Mouse (Mus musculus) left cerebral cortex, postnatal 25 days (tissue): ENCODE data around the gene Ctf2. TPM values are rescaled to one million over a fixed set of nuclear protein-coding genes. Genes with fewer than 3 reads are reported as not detected.

Source experiments
- microRNA-seq, 2 experiments: library from miRNA; unstranded; fragments of <30 nt; microRNA quantifications; one replicate each; pipeline ENCODE4 v1.2.0; 2022
- total RNA-seq, 2 experiments: library from RNA; stranded (reverse); gene quantifications; 2 replicates each; pipeline ENCODE4 v1.2.3; 2021

Gene Ctf2
- total RNA-seq, 2 experiments from 2014 or later: not detected

Small RNAs within 50 kb of the gene (microRNA-seq; reads per million reads assigned to microRNA genes)
- 0 reads per million in 2 experiments for gene Mir762

Other genes starting within 250 kb of the Ctf2 start
- 100 to 1,000 TPM; 101 to 116 TPM for gene Srcap, start 220.2 kb downstream of the Ctf2 start, total RNA-seq
- gene Gm42715, start 212.6 kb downstream of the Ctf2 start, total RNA-seq: 10 to 100 TPM; 10.6 to 11.6 TPM
- not detected for gene Tmem265, start 170.8 kb downstream of the Ctf2 start, total RNA-seq
- 10 to 100 TPM; 76.9 to 89.1 TPM for gene Phkg2, start 158.8 kb downstream of the Ctf2 start, total RNA-seq
- 1 to 10 TPM; 6.8 to 7.7 TPM for gene Ccdc189, start 143.6 kb downstream of the Ctf2 start, total RNA-seq
- gene Rnf40, start 143.4 kb downstream of the Ctf2 start, total RNA-seq: 10 to 100 TPM; 69.4 to 71.4 TPM
- gene Zfp629, start 116.4 kb downstream of the Ctf2 start, total RNA-seq: 10 to 100 TPM; 22.2 to 24.8 TPM
- gene Bcl7c, start 23.2 kb downstream of the Ctf2 start, total RNA-seq: 10 to 100 TPM; 37.6 to 43.0 TPM
- 1 to 10 TPM; 2.6 to 3.4 TPM for gene Ctf1, start 19.4 kb downstream of the Ctf2 start, total RNA-seq
- 10 to 100 TPM; 81.3 to 88.2 TPM for gene Fbxl19, start 12.4 kb upstream of the Ctf2 start, total RNA-seq
- 10 to 100 TPM; 23.1 to 23.7 TPM for gene Orai3, start 37.6 kb upstream of the Ctf2 start, total RNA-seq
- gene Setd1a, start 44.5 kb upstream of the Ctf2 start, total RNA-seq: 10 to 100 TPM; 42.3 to 43.4 TPM
- 1 to 10 TPM; 3.5 to 4.5 TPM for gene Gm49388, start 53.4 kb upstream of the Ctf2 start, total RNA-seq
- 1 to 10 TPM; 3.6 to 6.8 TPM for gene Hsd3b7, start 68.4 kb upstream of the Ctf2 start, total RNA-seq
- gene Stx4a, start 92.1 kb upstream of the Ctf2 start, total RNA-seq: 10 to 100 TPM; 70.5 to 76.0 TPM
- gene Stx1b, start 92.4 kb upstream of the Ctf2 start, total RNA-seq: 100 to 1,000 TPM; 437 to 445 TPM
- gene Zfp646, start 144.1 kb upstream of the Ctf2 start, total RNA-seq: 10 to 100 TPM; 28.1 to 30.4 TPM
- gene Zfp668, start 144.7 kb upstream of the Ctf2 start, total RNA-seq: 10 to 100 TPM; 20.6 to 20.7 TPM
- gene Prss53, start 158.8 kb upstream of the Ctf2 start, total RNA-seq: 1 to 10 TPM; 1.7 to 1.9 TPM
- gene Gm21974, start 163.3 kb upstream of the Ctf2 start, total RNA-seq: not detected
- gene Vkorc1, start 163.5 kb upstream of the Ctf2 start, total RNA-seq: 10 to 100 TPM; 22.9 to 26.0 TPM
- gene Bckdk, start 171.9 kb upstream of the Ctf2 start, total RNA-seq: 10 to 100 TPM; 33.7 to 37.6 TPM
- gene Kat8, start 180.3 kb upstream of the Ctf2 start, total RNA-seq: 10 to 100 TPM; 28.6 to 28.7 TPM
- under 1 TPM in 1 of 2 experiments, not detected in 1; 0.64 TPM for gene Prss8, start 197.9 kb upstream of the Ctf2 start, total RNA-seq
- gene Prss36, start 214.6 kb upstream of the Ctf2 start, total RNA-seq: 1 to 10 TPM; 8.0 to 9.3 TPM
- gene Fus, start 235.3 kb upstream of the Ctf2 start, total RNA-seq: 100 to 1,000 TPM; 270 to 316 TPM